Mouse (Mus musculus): ENCODE measurements at regions not wholly inside any gene's neighbourhood (a gene's known extent, or its start where the extent isn't known, plus 50 kb on each side); places are given as distances from the start of the nearest gene placed in this dataset.
"Not testable (repeated sequence)": the region's sequence is repeated elsewhere in the genome, so short reads cannot be mapped to it uniquely, and the experiment has no call there.

GRCm38 (mm10) chr9:36180660-36181059 lies 52.1 kb upstream of the Gm5916 start:
- in situ Hi-C loops (cut with MboI; ENCODE audit: low sequenced_read_pairs in 2 of 2, unreplicated experiment in 2 of 2): loop anchor here in 1 of 2 experiments (10.0 kb wide), 1 partner anchor 286 kb away; no protein-coding TSS in a partner anchor
- DNase-seq (ENCODE audit: low read depth, low spot score); H3K4me3 ChIP-seq (ENCODE audit: insufficient read depth in 1 of 2, low read depth in 1 of 2, low read length in 2 of 2, poor library complexity in 1 of 2, severe bottlenecking in 1 of 2); H3K36me3 ChIP-seq (ENCODE audit: control insufficient read depth, insufficient read depth, low read length, poor library complexity, severe bottlenecking); H3K9me3 ChIP-seq (ENCODE audit: control insufficient read depth, insufficient read depth, low read depth, low read length); H3K9ac ChIP-seq (ENCODE audit: insufficient read depth, low read depth, low read length, poor library complexity, severe bottlenecking); H3K27ac ChIP-seq (ENCODE audit: insufficient read depth, low read depth, low read length, poor library complexity, severe bottlenecking); H3K4me1 ChIP-seq (ENCODE audit: control insufficient read depth in 2 of 2, insufficient read depth in 2 of 2, low read length in 2 of 2, poor library complexity in 1 of 2): not testable (repeated sequence)

Data from ES-E14 (cell line).